ENCODE assay signal across 9 mouse cellular contexts in the genomic region with DNA sequence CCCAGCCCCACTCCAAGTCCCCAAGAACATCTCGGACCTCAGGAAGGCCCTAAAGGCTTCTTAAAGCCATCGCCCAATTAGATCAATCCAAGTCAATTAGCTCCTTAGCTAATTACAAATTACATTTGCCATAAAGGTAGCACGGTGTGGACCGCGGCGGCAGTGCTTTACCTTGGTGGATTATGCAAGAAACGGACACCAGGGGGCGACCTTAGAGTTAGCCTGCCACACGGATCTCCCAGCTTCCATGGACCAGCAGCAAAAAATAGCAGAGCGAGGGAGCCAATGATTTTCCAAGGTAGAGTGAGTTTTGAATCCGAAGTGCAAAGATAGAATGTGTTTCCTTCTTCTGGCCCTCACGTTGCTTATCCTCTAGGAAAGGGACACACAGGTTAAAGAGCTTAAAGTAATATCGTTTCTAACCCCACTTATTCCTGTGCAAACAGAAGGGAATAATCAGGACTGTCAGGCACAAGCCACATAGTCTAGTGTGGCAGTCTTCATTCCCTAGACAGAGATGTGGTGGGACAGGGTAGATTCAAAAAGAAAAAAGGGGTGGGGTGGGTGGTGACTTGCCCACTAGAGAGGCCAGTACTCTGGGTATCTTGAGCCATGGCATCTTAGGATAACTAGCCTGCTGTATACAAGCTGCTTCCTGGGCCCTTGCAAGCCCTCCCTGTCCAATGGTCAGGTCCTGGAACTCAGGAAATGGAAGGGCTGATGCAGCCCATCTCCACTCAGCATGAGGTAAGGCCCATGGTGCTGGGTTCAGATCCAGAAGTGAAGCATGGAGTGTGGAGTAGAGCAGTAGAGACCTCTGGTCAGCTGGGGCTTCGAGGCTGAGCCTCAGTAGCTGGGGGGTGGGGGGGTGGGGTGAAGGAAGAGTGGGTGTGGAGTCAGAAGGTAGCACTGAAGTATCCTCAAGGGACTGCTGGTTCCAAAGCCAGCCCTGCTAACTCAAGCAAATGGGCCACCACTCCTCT. TPM values are rescaled to one million over a fixed set of nuclear protein-coding genes. Genes with fewer than 3 reads are reported as not detected.
A peak's percentile ranks its signal among the peaks of the same experiment; 100 is the strongest.
DNase-seq lines count a peak whose midpoint lies in the region; ATAC-seq and TF ChIP-seq lines count a peak whose summit lies in the region.
"Had no signal": no experiment of that assay in that cellular context is flagged by ENCODE, and none has a peak within 500 bp of the region (broad histone marks: within the 10 kb centered on the region; RNA-seq: fewer than 3 reads in every experiment).

No protein-coding gene starts in this region.

- H3K27ac ChIP-seq in kidney, embryonic 15.5 days = no peak overlapping the region
- H3K27ac ChIP-seq in embryonic fibroblast, embryonic 13.5 days (ENCODE audit: insufficient read depth, low read length) = no peak overlapping the region
- H3K27ac ChIP-seq in hindbrain, embryonic 15.5 days (replicated peaks) = no peak overlapping the region
- no peak overlapping the region for H3K27ac ChIP-seq in midbrain, embryonic 10.5 days (replicated peaks)
- H3K27ac ChIP-seq: liver, embryonic 15.5 days had no signal

- peak; percentile 69 for TF ChIP-seq CTCF in embryonic fibroblast, embryonic 13.5 days (IDR thresholded peaks at IDR 0.05; ENCODE audit: borderline replicate concordance, insufficient read depth, low read length)

- 10% methylated on average over 14 of the region's 14 CpGs for WGBS in kidney, embryonic 15.5 days
- 8% methylated on average over 14 of the region's 14 CpGs for WGBS in hindbrain, embryonic 15.5 days
- 11% methylated on average over 14 of the region's 14 CpGs for whole genome bisulfite sequencing in midbrain, embryonic 10.5 days

- H3K9ac ChIP-seq in kidney, embryonic 15.5 days = no peak overlapping the region
- no peak overlapping the region for H3K9ac ChIP-seq in hindbrain, embryonic 15.5 days
- H3K9ac ChIP-seq: liver, embryonic 15.5 days had no signal

- no peak for TF ChIP-seq POLR2A in embryonic fibroblast, embryonic 13.5 days (IDR thresholded peaks at IDR 0.05; ENCODE audit: low read depth, low read length)

- no peak overlapping the region for H3K4me2 ChIP-seq in kidney, embryonic 15.5 days
- no peak overlapping the region for H3K4me2 ChIP-seq in hindbrain, embryonic 15.5 days
- H3K4me2 ChIP-seq: liver, embryonic 15.5 days had no signal

- no peak for ATAC-seq in kidney, embryonic 15.5 days (replicated peaks; ENCODE audit: low FRiP score)
- ATAC-seq in hindbrain, embryonic 15.5 days (ENCODE audit: low FRiP score, low read depth) = peak; percentile 19

- H3K36me3 ChIP-seq in kidney, embryonic 15.5 days = no peaks in the 10 kb centered on the region
- no peaks in the 10 kb centered on the region for H3K36me3 ChIP-seq in hindbrain, embryonic 15.5 days
- H3K36me3 ChIP-seq in midbrain, embryonic 10.5 days = no peaks in the 10 kb centered on the region
- H3K36me3 ChIP-seq: liver, embryonic 15.5 days had no signal

- H3K4me3 ChIP-seq in kidney, embryonic 15.5 days (replicated peaks) = no peak overlapping the region
- H3K4me3 ChIP-seq in embryonic fibroblast, embryonic 13.5 days (ENCODE audit: insufficient read depth, low read length) = no peak overlapping the region
- no peak overlapping the region for H3K4me3 ChIP-seq in hindbrain, embryonic 15.5 days
- no peak overlapping the region for H3K4me3 ChIP-seq in midbrain, embryonic 10.5 days
- H3K4me3 ChIP-seq: liver, embryonic 15.5 days had no signal

- DNase-seq in kidney, adult 11 months = peak; percentile 42
- DNase-seq in brain, adult 2 months (ENCODE audit: low read depth, low spot score) = peak; percentile 84
- DNase-seq in layer of hippocampus, postnatal 36 days = peak; percentile 36 to 63
- DNase-seq in midbrain, embryonic 10.5 days (ENCODE audit: low spot score) = peak; percentile 73
- DNase-seq in skeletal muscle tissue, adult 2 months (ENCODE audit: low read depth, low spot score) = peak; percentile 30

- no peaks in the 10 kb centered on the region for H3K9me3 ChIP-seq in kidney, embryonic 15.5 days (replicated peaks)
- H3K9me3 ChIP-seq in hindbrain, embryonic 15.5 days = no peaks in the 10 kb centered on the region
- H3K9me3 ChIP-seq in midbrain, embryonic 10.5 days (replicated peaks) = no peaks in the 10 kb centered on the region
- H3K9me3 ChIP-seq: liver, embryonic 15.5 days had no signal

- peaks cover 76% of the 10 kb centered on the region for H3K27me3 ChIP-seq in kidney, embryonic 15.5 days
- peaks cover 37% of the 10 kb centered on the region for H3K27me3 ChIP-seq in hindbrain, embryonic 15.5 days
- H3K27me3 ChIP-seq in midbrain, embryonic 10.5 days (ENCODE audit: low read depth, poor library complexity, severe bottlenecking) = peaks cover 75% of the 10 kb centered on the region

- peaks cover 12% of the 10 kb centered on the region for H3K4me1 ChIP-seq in kidney, embryonic 15.5 days
- no peaks in the 10 kb centered on the region; the same call in 1 of the 2 replicates for H3K4me1 ChIP-seq in embryonic fibroblast, embryonic 13.5 days (ENCODE audit: control insufficient read depth, insufficient read depth, low read length)
- H3K4me1 ChIP-seq in hindbrain, embryonic 15.5 days (replicated peaks) = peaks cover 6% of the 10 kb centered on the region; the same call in 1 of the 2 replicates
- peaks cover 9% of the 10 kb centered on the region; the same call in 1 of the 2 replicates for H3K4me1 ChIP-seq in midbrain, embryonic 10.5 days

RNA-seq across cellular contexts. Expression of a gene that starts 8.7 kb away (rescaled TPM):
- polyA plus RNA-seq in kidney, embryonic 15.5 days (2015; fragmentation: Nextera tagmentation; extraction: Ambion mirVana) = 0.10 and 0.12 TPM in 2 replicates
- 0.94 and 4.7 TPM in 2 replicates for polyA plus RNA-seq in embryonic fibroblast, embryonic 13.5 days (2011; ENCODE audit: insufficient read length, low read depth, missing spikeins)
- polyA plus RNA-seq in hindbrain, embryonic 15.5 days (2015; fragmentation: Nextera tagmentation; extraction: Ambion mirVana) = not detected in 2 replicates
- total RNA-seq in layer of hippocampus, postnatal 36 days (2021) = not detected
- 0.21 and 0.84 TPM in 2 replicates for polyA plus RNA-seq in midbrain, embryonic 10.5 days (2016; fragmentation: Nextera tagmentation; extraction: Ambion mirVana)

RNA-seq across cellular contexts. Expression of a gene that starts 28.6 kb away (rescaled TPM):
- polyA plus RNA-seq in kidney, embryonic 15.5 days (2015; fragmentation: Nextera tagmentation; extraction: Ambion mirVana) = 10.6 and 11.1 TPM in 2 replicates
- polyA plus RNA-seq in embryonic fibroblast, embryonic 13.5 days (2011; ENCODE audit: insufficient read length, low read depth, missing spikeins) = 15.4 and 15.7 TPM in 2 replicates
- polyA plus RNA-seq in hindbrain, embryonic 15.5 days (2015; fragmentation: Nextera tagmentation; extraction: Ambion mirVana) = 16.4 and 17.2 TPM in 2 replicates
- total RNA-seq in layer of hippocampus, postnatal 36 days (2021) = 10 to 100 TPM; 42.5 to 47.1 TPM
- 11.0 and 13.8 TPM in 2 replicates for polyA plus RNA-seq in midbrain, embryonic 10.5 days (2016; fragmentation: Nextera tagmentation; extraction: Ambion mirVana)

Comparison
In these comparisons a context has a peak if more than half of its experiments do, and no peak if none do; other contexts are left out.
1. DNase-seq: peak in every context shown above with its lines; median percentile 84 in brain, adult 2 months; 73 in midbrain, embryonic 10.5 days; 50 in layer of hippocampus, postnatal 36 days; 42 in kidney, adult 11 months; 30 in skeletal muscle tissue, adult 2 months.